8 mouse cellular contexts compared by ENCODE assay signal in genomic region chr1:72582947-72583731, GRCm38 (mm10). TPM values are rescaled to one million over a fixed set of nuclear protein-coding genes. Genes with fewer than 3 reads are reported as not detected.
DNase-seq lines count a peak whose midpoint lies in the region; ATAC-seq and TF ChIP-seq lines count a peak whose summit lies in the region.

TSS of gene Smarcal1 (plus strand) at chr1:72583251.

- peaks cover 28% of the 10 kb centered on the region for H3K36me3 ChIP-seq in hindbrain, embryonic 10.5 days
- H3K36me3 ChIP-seq in lung, postnatal 0 days (ENCODE audit: insufficient read depth, low read length) = peaks cover 14% of the 10 kb centered on the region

- DNase-seq in MN1 (ENCODE audit: low spot score) = peak; percentile 96
- peak; percentile 99 for DNase-seq in cerebellum, adult 9-10 months
- DNase-seq in hindbrain, embryonic 10.5 days (ENCODE audit: low spot score) = peak; percentile 94
- DNase-seq in layer of hippocampus, adult 9-11 months = peak; percentile 98
- DNase-seq in lung, postnatal 0 days (ENCODE audit: low spot score) = peak; percentile 99
- peak; percentile 83 for DNase-seq in ovary, postnatal 14 days (ENCODE audit: low spot score)
- peak; percentile 92 for DNase-seq in thymus, postnatal 14 days

- H3K9ac ChIP-seq in lung, postnatal 0 days (replicated peaks; ENCODE audit: low read depth) = peak within 1 kb of the TSS; percentile 41

- TF ChIP-seq EP300 in lung, postnatal 0 days (IDR thresholded peaks at IDR 0.05) = no peak

- peaks cover 30% of the 10 kb centered on the region for H3K4me1 ChIP-seq in hindbrain, embryonic 10.5 days (replicated peaks)
- H3K4me1 ChIP-seq in lung, postnatal 0 days (ENCODE audit: insufficient read depth, low read depth, low read length) = peaks cover 5% of the 10 kb centered on the region; the same call in 1 of the 2 replicates

- H3K4me3 ChIP-seq in hindbrain, embryonic 10.5 days = peak within 1 kb of the TSS; percentile 82
- H3K4me3 ChIP-seq in lung, postnatal 0 days (ENCODE audit: low read depth, low read length) = peak within 1 kb of the TSS; percentile 61

- H3K27me3 ChIP-seq in hindbrain, embryonic 10.5 days (ENCODE audit: insufficient read depth, poor library complexity, severe bottlenecking) = peaks cover 2% of the 10 kb centered on the region; the same call in 1 of the 2 replicates
- no peaks in the 10 kb centered on the region for H3K27me3 ChIP-seq in lung, postnatal 0 days (replicated peaks; ENCODE audit: insufficient read depth, low read length)

- no peaks in the 10 kb centered on the region for H3K9me3 ChIP-seq in hindbrain, embryonic 10.5 days
- H3K9me3 ChIP-seq in lung, postnatal 0 days (ENCODE audit: low read length) = no peaks in the 10 kb centered on the region

- ATAC-seq in frontal cortex, adult (ENCODE audit: low TSS enrichment) = peak; percentile 91
- peak; percentile 100 for ATAC-seq in lung, postnatal 0 days

- H3K27ac ChIP-seq in hindbrain, embryonic 10.5 days = peak within 1 kb of the TSS; percentile 93
- peak within 1 kb of the TSS; percentile 79 for H3K27ac ChIP-seq in lung, postnatal 0 days (ENCODE audit: low read length)

- peak within 1 kb of the TSS; percentile 53 for H3K4me2 ChIP-seq in lung, postnatal 0 days (replicated peaks; ENCODE audit: low read depth, low read length)

- peak; percentile 9; the same call in 1 of the 2 replicates for TF ChIP-seq CTCF in lung, postnatal 0 days (IDR thresholded peaks at IDR 0.05)

- WGBS in hindbrain, embryonic 10.5 days = under 1% methylated on average over 25 of the region's 25 CpGs
- WGBS in lung, postnatal 0 days = under 1% methylated on average over 25 of the region's 25 CpGs

RNA-seq across cellular contexts. Expression of gene Smarcal1, which starts in this region (rescaled TPM):
- polyA plus RNA-seq in hindbrain, embryonic 10.5 days (2016; fragmentation: Nextera tagmentation; extraction: Ambion mirVana) = 31.6 and 32.0 TPM in 2 replicates
- polyA plus RNA-seq in lung, postnatal 0 days (2015; fragmentation: Nextera tagmentation; extraction: Ambion mirVana) = 8.8 and 10.6 TPM in 2 replicates

Comparison
In these comparisons a context has a peak if more than half of its experiments do, and no peak if none do; other contexts are left out.
1. Peak in every context shown above with its lines: DNase-seq, ATAC-seq, H3K4me3 ChIP-seq and H3K27ac ChIP-seq.